Mouse (Mus musculus): ENCODE results near the gene Rab34.

Gene Rab34

DNA sequence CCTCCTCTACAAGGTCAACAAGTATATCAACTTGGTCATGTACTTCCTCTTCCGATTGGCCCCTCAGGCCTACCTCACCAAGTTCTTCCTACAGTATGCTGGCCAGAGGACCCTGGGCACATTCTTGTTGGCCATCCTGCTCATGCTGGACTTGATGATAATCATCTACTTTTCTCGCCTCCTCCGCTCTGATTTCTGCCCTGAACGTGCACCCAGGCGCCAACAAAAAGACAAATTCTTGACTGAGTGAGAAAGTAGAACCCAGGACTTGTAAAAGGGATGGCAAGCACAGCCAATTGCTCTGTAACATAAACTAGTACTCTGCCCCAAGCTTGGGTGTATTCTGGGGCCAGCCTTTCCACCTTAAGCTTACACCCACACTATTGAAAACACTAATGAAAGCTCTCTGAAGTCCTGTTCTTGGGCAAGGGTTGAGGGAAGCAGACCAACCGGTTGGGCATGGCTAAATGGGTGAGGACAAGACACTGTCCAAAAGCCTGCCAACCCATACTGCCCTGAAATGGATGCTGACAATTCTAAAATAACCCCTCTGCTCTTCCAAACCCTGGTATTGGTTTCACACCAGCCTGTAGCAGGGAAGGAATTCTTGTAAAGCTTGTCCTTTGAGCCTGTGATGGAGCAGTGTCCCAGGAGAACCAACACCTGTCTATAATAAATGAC is 8.0 kb upstream of the Rab34 start:
- in situ Hi-C loops (cut with MboI, MseI) = loop anchor here (10.0 kb wide), 1 partner anchor 955 kb away; no protein-coding TSS in a partner anchor

DNA sequence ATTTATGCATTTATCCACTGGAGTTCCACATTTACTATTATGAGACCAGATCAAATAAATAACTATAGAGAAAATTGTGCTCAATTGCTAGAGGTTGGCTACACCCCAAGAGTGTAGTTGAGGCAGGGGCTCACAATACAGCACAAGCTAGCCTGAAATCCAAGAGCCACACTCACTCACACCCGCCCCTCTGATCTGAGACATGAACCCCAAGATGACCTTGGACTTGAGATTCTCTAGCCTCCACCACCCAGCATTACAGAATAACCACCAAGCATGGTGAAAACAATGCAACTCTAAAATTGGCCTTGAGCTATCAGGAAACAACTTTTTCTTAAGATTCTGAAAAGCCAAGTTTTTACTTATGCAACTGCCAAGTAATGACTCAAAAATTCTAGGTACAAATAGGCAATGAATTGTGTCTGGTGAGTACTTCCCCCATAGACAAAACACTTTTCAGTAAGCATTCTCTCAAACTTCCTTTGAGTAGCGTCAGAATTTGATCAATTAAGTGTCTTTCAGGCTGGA is 6.3 kb upstream of the Rab34 start:
- in situ Hi-C loops (cut with MboI, MseI) = loop anchor here (10.0 kb wide), 1 partner anchor 953 kb away; no protein-coding TSS in a partner anchor

DNA sequence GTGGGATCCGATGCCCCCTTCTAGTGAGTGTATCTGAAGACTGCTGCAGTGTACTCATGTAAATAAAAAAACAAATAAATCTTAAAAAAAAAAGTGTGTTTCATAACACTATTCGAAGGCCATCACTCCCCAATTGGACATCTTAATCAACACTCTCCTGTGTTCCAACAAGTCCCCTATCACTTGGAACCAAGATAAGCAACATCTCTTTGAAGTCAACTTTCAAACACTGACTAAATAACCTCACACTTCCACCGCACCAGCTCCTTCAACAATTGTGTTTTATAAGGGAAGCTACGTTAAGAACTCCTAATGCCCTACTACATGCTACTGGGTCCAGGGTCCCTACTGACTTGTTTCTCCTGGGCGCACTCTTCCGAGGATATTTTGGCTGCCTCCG is 5.8 kb upstream of the Rab34 start:
- in situ Hi-C loops (cut with MboI, MseI) = loop anchor here (10.0 kb wide), 1 partner anchor 952 kb away; no protein-coding TSS in a partner anchor

GRCm38 (mm10) chr11:78182961-78183844 is 5.0 kb upstream of the Rab34 start, which contains the start of gene Rpl23a:
Gene Rpl23a, minus strand, starts transcription at chr11:78183584.
- in situ Hi-C loops (cut with MboI, MseI) = loop anchor here (10.0 kb wide), 1 partner anchor 952 kb away; no protein-coding TSS in a partner anchor

DNA sequence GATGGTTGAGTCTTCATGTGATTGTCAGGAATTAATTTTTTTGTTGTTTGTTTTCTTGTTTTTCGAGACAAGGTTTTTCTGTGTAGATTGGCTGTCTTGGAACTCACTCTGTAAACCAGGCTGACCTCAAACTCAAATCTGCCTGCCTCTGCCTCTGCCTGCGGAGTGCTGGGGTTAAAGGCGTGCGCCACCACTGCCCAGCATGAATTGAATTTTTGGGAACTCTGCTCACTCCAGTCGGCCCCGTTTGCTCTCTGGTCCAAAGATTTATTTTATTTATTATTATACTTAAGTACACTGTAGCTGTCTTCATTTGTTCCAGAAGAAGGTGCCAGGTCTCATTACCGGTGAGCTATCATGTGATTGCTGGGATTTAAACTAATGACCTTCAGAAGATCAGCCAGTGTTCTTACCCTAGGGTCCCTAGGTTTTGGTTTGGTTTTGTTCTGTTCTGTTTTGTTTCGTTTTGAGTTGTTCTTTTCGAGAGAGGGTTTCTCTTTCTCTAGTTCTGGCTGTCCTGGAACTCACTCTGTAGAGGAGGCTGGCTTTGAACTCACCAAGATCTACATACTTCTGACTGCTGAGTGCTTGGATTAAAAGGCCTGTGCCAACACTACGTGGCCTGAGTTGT is 4.2 kb upstream of the Rab34 start:
- in situ Hi-C loops (cut with MboI, MseI) = loop anchor here (10.0 kb wide), 1 partner anchor 951 kb away; no protein-coding TSS in a partner anchor

DNA sequence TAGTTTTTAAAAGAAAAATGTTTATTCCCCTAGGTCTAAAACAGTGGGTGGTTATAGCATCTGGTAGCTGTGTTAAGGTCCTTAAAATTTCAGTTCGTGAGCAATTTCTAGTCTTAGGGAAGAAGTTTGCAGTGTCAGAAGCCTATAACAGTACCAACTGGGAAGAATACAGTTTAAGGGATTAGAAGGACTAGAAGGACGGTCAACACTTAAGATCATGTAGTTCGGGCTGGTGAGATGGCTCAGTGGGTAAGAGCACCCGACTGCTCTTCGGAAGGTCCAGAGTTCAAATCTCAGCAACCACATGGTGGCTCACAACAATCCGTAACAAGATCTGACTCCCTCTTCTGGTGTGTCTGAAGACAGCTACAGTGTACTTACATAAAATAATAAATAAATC is 3.5 kb upstream of the Rab34 start:
- in situ Hi-C loops (cut with MboI, MseI) = loop anchor here (10.0 kb wide), 1 partner anchor 950 kb away; no protein-coding TSS in a partner anchor

DNA sequence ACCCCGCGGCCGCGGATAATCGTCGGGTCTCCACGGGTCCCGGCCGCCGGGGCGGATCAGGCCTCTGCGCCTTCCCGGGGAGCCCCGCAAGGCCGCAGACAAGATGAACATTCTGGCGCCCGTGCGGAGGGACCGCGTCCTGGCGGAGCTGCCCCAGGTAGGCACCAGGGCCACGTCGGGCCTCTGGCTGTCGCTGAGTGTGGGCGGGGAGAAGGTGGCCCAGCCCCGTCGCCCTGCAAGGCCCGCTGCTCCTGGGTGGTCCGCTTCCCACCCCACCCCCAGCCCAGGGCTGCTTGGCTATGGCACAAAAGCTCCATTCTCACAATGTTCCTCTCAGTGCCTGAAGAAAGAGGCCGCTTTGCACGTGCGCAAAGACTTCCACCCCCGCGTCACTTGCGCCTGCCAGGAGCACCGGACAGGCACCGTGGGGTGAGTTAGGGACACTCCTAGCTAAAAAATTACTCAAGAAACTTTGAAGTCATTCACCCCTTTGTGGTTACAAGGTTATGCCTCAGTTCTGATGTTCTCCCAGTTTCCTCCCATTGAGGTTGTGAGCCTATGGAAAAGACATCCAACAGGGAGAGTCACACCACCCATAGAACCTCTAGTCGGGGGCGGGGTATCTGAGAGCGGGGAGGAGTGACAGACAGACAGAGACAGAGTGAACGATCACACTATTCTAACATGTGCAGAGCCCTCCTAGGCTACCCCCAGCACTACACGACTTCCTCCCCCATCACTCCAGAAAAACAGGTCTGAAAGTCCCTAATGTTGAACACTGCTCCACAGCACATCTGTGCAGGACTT is 1.2 kb downstream of the Rab34 start:
- in situ Hi-C loops (cut with MboI, MseI) = loop anchor here (10.0 kb wide), 1 partner anchor 945 kb away; no protein-coding TSS in a partner anchor

- in situ Hi-C loops (cut with MboI, MseI) = no loop called here
Measured at GRCm38 (mm10) chr11:78190041-78190440, 1.8 kb downstream of the Rab34 start.

DNA sequence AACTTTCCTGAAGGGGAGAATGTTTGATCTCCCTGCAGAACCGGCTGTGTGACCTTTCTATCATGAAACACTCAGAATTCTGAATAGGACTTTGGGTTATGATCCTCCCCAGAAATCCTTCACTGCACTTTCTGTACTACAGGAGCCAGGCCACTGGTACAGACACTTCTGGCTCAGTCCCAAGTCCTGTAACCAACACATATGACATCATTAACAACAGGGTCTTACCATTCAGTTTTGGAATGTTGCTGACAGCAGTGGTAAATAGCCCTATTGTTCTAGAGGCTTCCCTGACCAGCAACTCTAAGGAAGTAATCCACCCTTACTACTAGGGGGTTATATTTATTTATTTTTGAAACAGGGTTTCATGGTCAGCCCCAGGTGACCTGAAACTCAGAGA is 4.9 kb downstream of the Rab34 start, which contains the start of gene Proca1:
Gene Proca1 (plus strand): TSS at position 280 of the 400 bp plus-strand sequence.
- in situ Hi-C loops (cut with MboI, MseI) = no loop called here

- in situ Hi-C loops (cut with MboI, MseI) = no loop called here
Measured at GRCm38 (mm10) chr11:78194411-78195100, 6.3 kb downstream of the Rab34 start.

DNA sequence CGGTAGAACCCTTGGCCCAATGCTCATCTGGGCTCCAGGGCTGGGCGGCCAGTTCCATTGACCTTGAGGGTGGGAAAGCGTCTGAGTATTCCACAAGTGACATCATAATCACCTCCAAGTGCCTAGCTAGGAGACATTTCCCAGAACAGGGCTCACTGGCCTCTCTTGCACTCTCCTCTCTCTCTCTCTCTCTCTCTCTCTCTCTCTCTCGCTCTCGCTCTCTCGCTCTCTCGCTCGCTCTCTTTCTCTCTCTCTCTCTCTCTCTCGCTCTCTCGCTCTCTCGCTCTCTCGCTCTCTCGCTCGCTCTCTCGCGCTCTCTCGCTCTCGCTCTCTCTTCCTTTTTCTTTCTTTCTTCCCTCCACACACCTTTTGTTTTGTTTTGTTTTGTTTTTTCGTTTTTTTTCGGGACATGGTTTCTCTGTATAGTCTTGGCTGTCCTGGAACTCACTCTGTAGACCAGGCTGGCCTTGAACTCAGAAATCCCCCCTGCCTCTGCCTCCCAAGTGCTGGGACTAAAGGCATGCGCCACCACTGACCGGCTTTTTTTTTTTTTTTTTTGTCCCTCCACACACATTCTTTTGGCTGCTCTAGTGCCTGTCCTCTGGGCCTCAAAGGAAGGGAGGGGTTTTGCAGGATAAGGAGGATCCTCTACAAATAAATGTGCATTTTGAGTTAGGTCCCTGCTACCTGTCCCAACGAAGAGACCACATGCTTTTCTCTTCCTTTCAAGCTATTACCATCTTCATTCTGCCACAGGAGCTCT is 7.1 kb downstream of the Rab34 start:
- in situ Hi-C loops (cut with MboI, MseI) = no loop called here

DNA sequence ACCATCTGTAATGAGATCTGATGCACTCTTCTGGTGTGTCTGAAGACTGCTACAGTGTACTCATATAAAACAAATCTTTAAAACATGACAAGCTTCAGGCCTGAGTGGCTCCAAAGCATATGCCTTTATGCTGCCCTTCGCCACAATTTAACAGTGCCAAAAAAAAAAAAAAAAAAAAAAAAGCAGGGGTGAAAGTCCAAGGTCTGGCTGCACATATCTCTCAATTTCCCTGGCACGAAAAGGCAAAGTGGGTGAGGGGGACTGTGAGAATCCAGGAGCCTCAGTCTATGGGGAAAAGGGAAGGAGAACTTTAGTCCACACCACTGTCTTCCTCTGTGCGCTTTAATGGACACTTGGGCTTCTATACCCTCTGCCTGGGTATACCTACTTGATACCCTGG is 14.1 kb downstream of the Rab34 start:
- in situ Hi-C loops (cut with MboI, MseI) = no loop called here

GRCm38 (mm10) chr11:78204287-78204686 is 16.1 kb downstream of the Rab34 start:
- in situ Hi-C loops (cut with MboI, MseI) = no loop called here

DNA sequence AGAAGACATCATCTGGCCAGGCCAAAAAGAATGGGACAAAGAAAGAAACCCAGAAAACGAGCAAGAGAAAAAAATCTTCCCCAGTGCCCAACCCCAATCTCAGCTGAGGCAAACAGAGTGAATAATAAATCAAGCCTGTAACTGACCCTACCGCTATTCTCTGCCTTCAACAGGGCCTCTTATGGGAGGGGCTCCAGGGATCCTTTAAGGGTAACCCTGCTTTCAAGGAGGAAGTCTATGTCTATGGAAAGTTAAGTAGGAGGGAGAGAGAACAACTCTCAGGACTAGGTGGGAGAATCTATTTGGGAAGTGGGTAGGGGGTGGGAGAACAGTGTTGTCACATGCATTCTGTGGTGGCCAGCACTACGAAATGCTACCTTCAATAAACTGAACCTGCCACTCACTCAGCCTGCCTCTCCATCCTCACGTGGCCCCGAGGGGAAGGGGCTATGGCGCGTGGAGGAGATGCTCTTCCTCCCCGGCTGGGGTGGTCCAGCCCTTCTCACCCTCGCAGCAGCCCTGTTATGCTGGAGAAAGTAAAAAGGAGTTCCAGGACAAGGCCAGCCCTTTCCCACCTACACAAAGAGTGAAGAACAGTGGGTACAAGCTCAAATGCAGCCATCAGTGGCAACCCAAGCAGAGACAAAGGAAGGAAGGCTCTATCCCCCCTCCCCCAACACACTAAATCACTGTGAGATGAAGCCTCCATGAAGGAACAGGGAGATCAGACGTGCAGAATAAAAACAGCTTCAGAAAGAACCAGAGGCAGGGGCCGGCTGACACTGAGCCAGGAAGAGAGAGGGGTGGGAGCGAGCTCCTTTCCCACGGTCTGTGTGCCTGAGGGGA is 17.4 kb downstream of the Rab34 start:
- in situ Hi-C loops (cut with MboI, MseI) = no loop called here

- in situ Hi-C loops (cut with MboI, MseI) = no loop called here
Measured at GRCm38 (mm10) chr11:78207190-78207589, 19.0 kb downstream of the Rab34 start.

DNA sequence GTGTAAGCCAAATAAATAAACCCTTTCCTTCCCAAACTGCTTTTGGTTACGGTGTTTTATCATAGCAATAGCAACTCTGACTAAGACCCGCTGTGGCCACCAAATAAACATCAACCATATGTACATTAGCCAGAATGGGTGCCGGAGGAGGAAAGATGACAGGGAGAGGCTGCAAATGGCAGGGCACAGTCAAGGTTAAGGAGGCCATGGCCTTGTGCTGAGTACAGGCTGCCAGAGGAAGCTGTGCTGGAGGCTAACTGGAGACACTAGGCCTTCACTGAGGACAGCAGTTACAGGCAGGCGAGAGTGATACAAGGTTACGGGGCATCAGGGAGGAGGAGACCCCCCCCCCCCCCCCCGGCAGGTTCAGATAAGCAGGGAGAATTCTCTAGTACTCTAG is 21.7 kb downstream of the Rab34 start:
- in situ Hi-C loops (cut with MboI, MseI) = loop anchor here (10.0 kb wide), 1 partner anchor 1815 kb away; no protein-coding TSS in a partner anchor

DNA sequence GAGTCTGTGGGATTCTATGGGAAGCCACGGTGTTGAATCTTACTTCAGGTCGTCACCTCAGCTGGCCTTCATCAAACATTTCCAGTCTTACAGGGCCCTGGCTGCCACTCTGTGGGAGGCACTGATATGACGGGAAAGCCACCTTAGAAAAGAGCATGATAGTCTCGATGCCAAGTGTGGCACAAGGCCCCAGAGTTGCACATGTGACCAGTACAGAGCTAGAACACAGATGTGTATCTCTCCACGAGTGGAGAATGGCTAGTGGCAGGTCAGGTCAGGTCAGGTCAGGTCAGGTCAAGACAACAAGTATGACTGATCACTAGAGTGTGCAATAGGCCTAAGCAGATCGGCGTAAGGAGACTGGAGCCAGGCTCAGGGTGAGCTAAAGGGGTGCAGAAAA is 22.4 kb downstream of the Rab34 start:
- in situ Hi-C loops (cut with MboI, MseI) = loop anchor here (10.0 kb wide), 1 partner anchor 1814 kb away; no protein-coding TSS in a partner anchor

GRCm38 (mm10) chr11:78211513-78211912 is 23.3 kb downstream of the Rab34 start:
- in situ Hi-C loops (cut with MboI, MseI) = loop anchor here (10.0 kb wide), 1 partner anchor 1813 kb away; no protein-coding TSS in a partner anchor

All from T-helper 2 cell (primary cell).